Mouse (Mus musculus) myocyte (in vitro differentiated cells): ENCODE data around the gene Rpl5. TPM values are rescaled to one million over a fixed set of nuclear protein-coding genes. Genes with fewer than 3 reads are reported as not detected.

Experiments used
- H3K27me3 ChIP-seq: one replicate; pipeline ENCODE4 v1.6.1; 2011; ENCODE audit not compliant: control insufficient read depth, insufficient read depth, insufficient read length
- H3K36me3 ChIP-seq: one replicate; pipeline ENCODE4 v1.6.1; 2011; ENCODE audit not compliant: control insufficient read depth, insufficient read depth
- H3K4me2 ChIP-seq: one replicate; pipeline ENCODE4 v1.6.1; 2011; ENCODE audit warnings: low read depth, control low read depth
- H3K4me3 ChIP-seq: one replicate; pipeline ENCODE4 v1.5.1; 2011; ENCODE audit warnings: mild to moderate bottlenecking, control low read depth, moderate library complexity
- H3K79me2 ChIP-seq: one replicate; pipeline ENCODE4 v1.6.1; 2011; ENCODE audit not compliant: control insufficient read depth, insufficient read depth
- H3ac ChIP-seq: one replicate; pipeline ENCODE4 v1.6.1; 2011; ENCODE audit not compliant: control insufficient read depth, insufficient read length
- CEBPB ChIP-seq: IDR thresholded peaks from 2 replicates; pipeline ENCODE4 v1.6.1; 2011; ENCODE audit warnings: mild to moderate bottlenecking, moderate library complexity; ENCODE audit not compliant: poor library complexity, insufficient read depth, severe bottlenecking
- E2F4 ChIP-seq: IDR thresholded peaks from one replicate; pipeline ENCODE4 v1.6.1; 2011; ENCODE audit warnings: mild to moderate bottlenecking, control low read depth, moderate library complexity; ENCODE audit not compliant: insufficient read depth
- MAX ChIP-seq: IDR thresholded peaks from one replicate; pipeline ENCODE4 v1.6.1; 2011; ENCODE audit warnings: low read depth, mild to moderate bottlenecking, control low read depth
- MYOD1 ChIP-seq, 3 experiments: IDR thresholded peaks; one replicate each; pipeline ENCODE4 v1.6.1; 2011; ENCODE audit warnings: control low read depth in 2 of 3, low read depth in 2 of 3, mild to moderate bottlenecking in 2 of 3, moderate library complexity in 1 of 3; ENCODE audit not compliant: insufficient read length in 2 of 3, control insufficient read depth in 1 of 3
- MYOG ChIP-seq, 3 experiments: IDR thresholded peaks; one replicate each; pipeline ENCODE4 v1.6.1; 2011; ENCODE audit warnings: control low read depth in 2 of 3, low read depth in 2 of 3, mild to moderate bottlenecking in 2 of 3; ENCODE audit not compliant: insufficient read length in 2 of 3, control insufficient read depth in 1 of 3, insufficient read depth in 1 of 3
- POLR2A ChIP-seq: IDR thresholded peaks from one replicate; pipeline ENCODE4 v1.6.1; 2011; ENCODE audit warnings: low read depth, mild to moderate bottlenecking, control low read depth, moderate library complexity; ENCODE audit not compliant: insufficient read length
- POLR2AphosphoS2 ChIP-seq: IDR thresholded peaks from one replicate; pipeline ENCODE4 v1.6.1; 2011; ENCODE audit warnings: low read depth, control low read depth; ENCODE audit not compliant: insufficient read length
- REST ChIP-seq: IDR thresholded peaks from one replicate; pipeline ENCODE4 v1.6.1; 2011; ENCODE audit warnings: mild to moderate bottlenecking, control low read depth, moderate library complexity; ENCODE audit not compliant: insufficient read depth, insufficient read length
- SRF ChIP-seq: IDR thresholded peaks from one replicate; pipeline ENCODE4 v1.6.1; 2011; ENCODE audit warnings: low read depth; ENCODE audit not compliant: control insufficient read depth, insufficient read length
- TCF12 ChIP-seq: IDR thresholded peaks from one replicate; pipeline ENCODE4 v1.6.1; 2011; ENCODE audit warnings: mild to moderate bottlenecking, control low read depth; ENCODE audit not compliant: poor library complexity, insufficient read depth, severe bottlenecking
- TCF3 ChIP-seq: IDR thresholded peaks from one replicate; pipeline ENCODE4 v1.6.1; 2011; ENCODE audit warnings: low read depth, control low read depth; ENCODE audit not compliant: insufficient read length
- USF1 ChIP-seq: IDR thresholded peaks from one replicate; pipeline ENCODE4 v1.6.1; 2011; ENCODE audit warnings: low read depth, mild to moderate bottlenecking, control low read depth, moderate library complexity
- polyA plus RNA-seq: library from polyadenylated mRNA; unstranded; fragments of >200 nt; fragmentation: generic; extraction: Trizol; gene quantifications from one replicate; pipeline ENCODE4 v1.2.1, GENCODE M21; 2012; ENCODE audit warnings: missing spikeins

Rpl5 gene
- polyA plus RNA-seq, 1 experiment, result 207 TPM

DNA sequence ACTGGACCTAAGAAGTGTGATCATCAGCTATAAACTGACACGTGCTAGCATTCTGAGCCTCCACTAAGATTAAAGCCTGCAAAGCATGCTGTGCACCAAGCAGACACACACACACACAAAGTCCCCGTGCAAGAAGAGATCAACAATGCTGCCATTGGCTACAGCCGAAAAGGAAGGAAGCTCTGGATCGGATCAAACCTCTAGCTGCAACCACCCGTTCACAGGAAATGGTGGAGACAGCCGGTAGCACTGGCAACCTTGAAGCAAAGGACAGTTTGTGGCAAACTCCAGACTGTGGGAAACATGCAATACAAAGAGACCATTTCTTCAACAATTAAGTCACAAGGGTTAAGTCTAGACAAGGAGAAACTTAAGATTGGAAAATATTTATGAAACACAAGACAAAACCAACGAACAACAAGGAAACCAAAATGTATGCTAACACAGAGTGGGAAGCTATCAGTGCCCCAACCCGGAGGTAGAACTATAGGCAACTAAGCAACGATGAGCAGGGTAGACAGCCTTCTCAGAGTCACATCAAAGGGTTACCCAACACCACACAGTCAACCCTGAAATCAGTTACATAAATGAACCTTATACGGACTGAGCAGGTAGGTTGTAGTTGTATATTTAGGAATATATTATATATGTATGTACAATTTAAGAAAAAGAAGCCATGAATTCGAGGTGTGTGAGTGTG lies 26.4 kb downstream of the Rpl5 start:
- no peaks in the 10 kb centered on the region for H3K79me2 ChIP-seq
- no peak overlapping the region for H3K4me2 ChIP-seq
- no peak overlapping the region for H3ac ChIP-seq
- TF ChIP-seq POLR2A (no peak), MAX (no peak), CEBPB (no peak), MYOD1 (IDR thresholded peaks at IDR 0.05; ENCODE audit: control insufficient read depth in 1 of 3, insufficient read length in 2 of 3, low read depth in 2 of 3) (no peak), E2F4 (no peak)
- H3K36me3 ChIP-seq, result no peaks in the 10 kb centered on the region
- H3K4me3 ChIP-seq, result no peak overlapping the region
- no peaks in the 10 kb centered on the region for H3K27me3 ChIP-seq

DNA sequence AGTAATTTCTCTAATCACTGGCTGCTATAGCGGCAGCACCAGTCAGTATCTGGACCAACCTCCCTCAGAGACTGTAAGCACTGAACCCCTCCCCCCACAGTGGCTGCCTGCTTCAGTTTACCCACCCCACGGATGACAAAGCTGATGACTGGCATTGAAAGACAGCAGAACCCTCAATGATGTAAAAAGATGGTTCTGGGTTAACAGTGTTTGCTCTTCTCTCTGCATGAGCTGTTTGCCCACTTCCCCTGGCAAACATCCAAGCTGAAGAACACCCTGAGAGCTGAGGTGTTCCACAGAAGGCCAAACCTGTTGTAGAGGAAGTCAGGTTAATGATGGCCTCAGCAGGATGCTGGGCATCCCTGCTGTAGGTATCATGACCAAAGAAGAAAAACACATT lies 32.3 kb downstream of the Rpl5 start:
- H3ac ChIP-seq, result no peak overlapping the region
- H3K4me3 ChIP-seq, result no peak overlapping the region
- H3K79me2 ChIP-seq, result no peaks in the 10 kb centered on the region
- TF ChIP-seq TCF3 (no peak), REST (no peak), POLR2A (no peak), USF1 (no peak)
- H3K36me3 ChIP-seq, result no peaks in the 10 kb centered on the region
- H3K4me2 ChIP-seq, result no peak overlapping the region
- no peaks in the 10 kb centered on the region for H3K27me3 ChIP-seq

DNA sequence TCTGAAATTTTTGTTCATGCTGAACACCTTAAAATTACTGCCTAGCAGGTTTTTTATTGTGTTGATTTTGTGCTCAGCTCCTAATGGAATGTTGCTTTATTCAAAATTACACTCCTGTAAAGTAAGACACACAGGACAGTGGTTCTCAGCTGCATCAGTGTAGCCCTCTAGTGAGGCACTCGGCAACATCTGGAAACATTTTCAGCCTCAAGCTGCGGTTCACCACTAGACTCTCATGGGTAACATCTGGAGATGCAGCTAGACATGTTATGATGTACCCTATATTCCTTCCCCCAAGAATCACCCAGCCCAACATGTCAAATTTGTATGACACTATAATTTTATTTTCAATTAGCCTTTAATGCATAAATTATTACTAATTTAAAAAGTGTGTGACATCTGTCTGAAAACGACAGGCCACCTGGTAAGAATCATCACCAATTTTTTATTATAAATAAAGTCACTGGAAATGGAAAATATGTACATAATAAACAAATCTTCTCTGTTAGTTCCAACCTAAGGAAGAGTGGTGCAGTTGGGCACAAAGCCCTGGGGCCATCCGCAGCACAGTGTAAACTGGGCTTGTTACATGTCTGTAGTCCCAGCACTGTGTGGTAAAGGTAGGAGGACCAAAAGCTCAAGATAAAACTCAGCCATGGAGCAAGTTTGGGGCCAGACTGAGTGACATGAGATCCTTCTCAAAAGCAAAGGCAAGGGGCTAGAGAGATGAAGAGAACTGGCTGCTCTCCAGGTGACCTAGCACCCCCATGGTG lies 33.1 kb downstream of the Rpl5 start:
- Histone ChIP-seq H3K36me3 (no peaks in the 10 kb centered on the region), H3K27me3 (no peaks in the 10 kb centered on the region), H3K4me2 (no peak overlapping the region), H3K79me2 (no peaks in the 10 kb centered on the region), H3ac (no peak overlapping the region), H3K4me3 (no peak overlapping the region)
- TF ChIP-seq MAX (no peak), POLR2AphosphoS2 (no peak), TCF12 (no peak), SRF (no peak), POLR2A (no peak)

DNA sequence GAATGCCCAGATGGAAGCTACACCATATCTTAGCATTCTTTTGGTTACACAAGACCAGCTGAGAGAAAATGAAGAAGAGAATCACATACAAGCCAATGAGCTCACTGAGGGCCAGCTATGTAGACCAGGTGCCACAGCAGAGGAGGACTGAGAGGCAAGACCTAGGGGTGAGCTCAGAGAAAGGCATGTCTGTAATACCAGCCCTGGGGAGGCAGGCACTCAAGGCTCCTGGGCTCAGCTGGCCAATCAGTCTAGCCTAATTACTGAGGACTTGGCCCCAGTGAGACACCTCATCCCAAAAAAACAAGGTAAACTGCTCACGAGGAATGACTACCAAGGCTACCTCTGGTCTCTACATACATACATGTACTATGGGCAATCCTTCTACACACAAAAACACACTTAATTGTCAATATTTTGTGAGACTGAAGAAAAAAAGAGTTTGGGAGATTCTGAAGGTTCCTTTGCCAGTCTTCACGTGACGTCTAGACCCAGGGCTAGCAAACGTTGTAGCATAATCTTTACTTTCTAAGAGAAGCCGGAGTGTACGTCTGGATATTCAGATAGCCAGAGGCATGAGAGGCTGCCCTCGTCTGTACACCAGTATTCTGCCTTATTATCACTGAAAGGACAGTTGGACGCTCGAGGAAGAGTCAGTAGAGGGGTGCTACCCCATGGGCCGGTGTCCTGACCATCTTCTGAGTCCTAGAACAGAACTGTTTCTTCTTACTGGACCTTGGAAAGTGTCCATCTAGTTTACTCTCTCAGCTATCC lies 34.7 kb downstream of the Rpl5 start:
- Histone ChIP-seq H3ac (no peak overlapping the region), H3K36me3 (no peaks in the 10 kb centered on the region), H3K79me2 (no peaks in the 10 kb centered on the region), H3K4me2 (no peak overlapping the region), H3K4me3 (no peak overlapping the region), H3K27me3 (no peaks in the 10 kb centered on the region)
- TF ChIP-seq USF1 (no peak), TCF12 (no peak), MAX (no peak), POLR2A (no peak), POLR2AphosphoS2 (no peak), MYOD1 (IDR thresholded peaks at IDR 0.05; ENCODE audit: control insufficient read depth in 1 of 3, insufficient read length in 2 of 3, low read depth in 2 of 3) (no peak), MYOG (IDR thresholded peaks at IDR 0.05; ENCODE audit: control insufficient read depth in 1 of 3, insufficient read depth in 1 of 3, insufficient read length in 2 of 3, low read depth in 2 of 3) (no peak), CEBPB (no peak), SRF (no peak), TCF3 (no peak), E2F4 (no peak), REST (no peak)

DNA sequence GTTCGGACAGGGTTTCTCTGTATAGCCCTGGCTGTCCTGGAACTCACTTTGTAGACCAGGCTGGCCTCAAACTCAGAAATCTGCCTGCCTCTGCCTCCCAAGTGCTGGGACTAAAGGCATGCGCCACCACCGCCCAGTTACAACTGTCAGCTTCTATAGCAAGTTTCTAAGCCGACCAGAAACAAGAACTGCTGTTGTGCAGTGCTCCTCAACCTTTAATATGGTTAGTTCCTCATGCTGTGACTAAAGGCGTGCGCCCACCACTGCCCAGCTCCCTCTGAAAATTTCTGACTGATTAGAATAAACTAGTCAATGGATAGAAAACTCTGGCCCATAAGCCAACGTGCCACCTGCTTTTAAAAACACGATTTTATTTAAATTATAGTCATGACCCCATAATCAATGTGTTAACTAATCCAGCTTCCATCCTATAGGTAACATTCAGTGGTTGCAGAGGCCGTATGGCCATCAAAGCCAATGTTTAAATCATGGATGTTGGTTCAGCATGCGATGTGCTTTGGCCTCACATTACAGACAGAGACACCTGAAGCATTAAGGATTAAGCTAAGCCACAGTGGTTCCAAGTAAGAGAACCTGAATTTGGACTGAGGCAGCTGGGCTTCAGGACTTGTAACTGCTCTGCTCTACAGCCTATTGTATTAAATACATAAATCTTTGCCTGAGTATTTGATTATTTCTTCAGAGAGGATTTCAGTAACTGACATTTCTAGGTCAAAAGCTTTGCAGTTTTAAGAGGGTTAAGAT lies 36.5 kb downstream of the Rpl5 start:
- TF ChIP-seq MYOG (IDR thresholded peaks at IDR 0.05; ENCODE audit: control insufficient read depth in 1 of 3, insufficient read depth in 1 of 3, insufficient read length in 2 of 3, low read depth in 2 of 3) (no peak), POLR2AphosphoS2 (no peak), SRF (no peak), MYOD1 (IDR thresholded peaks at IDR 0.05; ENCODE audit: control insufficient read depth in 1 of 3, insufficient read length in 2 of 3, low read depth in 2 of 3) (no peak), REST (no peak), TCF3 (no peak), USF1 (no peak)
- Histone ChIP-seq H3K27me3 (no peaks in the 10 kb centered on the region), H3K4me2 (no peak overlapping the region), H3ac (no peak overlapping the region), H3K36me3 (no peaks in the 10 kb centered on the region), H3K79me2 (no peaks in the 10 kb centered on the region), H3K4me3 (no peak overlapping the region)
